Mouse (Mus musculus) lung, embryonic 15.5 days (tissue): ENCODE results near the gene Gas7. TPM values are rescaled to one million over a fixed set of nuclear protein-coding genes. Genes with fewer than 3 reads are reported as not detected.

Experiments
- ATAC-seq: fragments of 200-750 bp; cut with Nextera tagmentation; 2 replicates; pipeline ENCODE4 v1.8.0; 2017; ENCODE audit warnings: moderate number of reproducible peaks, borderline replicate concordance; ENCODE audit not compliant: low FRiP score, low TSS enrichment; ENCODE audit errors: extremely low read depth
- H3K27ac ChIP-seq: fragments of 300-500 bp; sonication (generic); 2 replicates; pipeline ENCODE4 v1.5.1; 2015; ENCODE audit warnings: moderate library complexity, mild to moderate bottlenecking, inconsistent platforms
- H3K27me3 ChIP-seq: fragments of 300-500 bp; sonication (generic); 2 replicates; pipeline ENCODE4 v1.6.1; 2015; ENCODE audit warnings: inconsistent platforms
- H3K36me3 ChIP-seq: fragments of 300-500 bp; sonication (generic); 2 replicates; pipeline ENCODE4 v1.6.1; 2015; ENCODE audit warnings: inconsistent platforms
- H3K4me1 ChIP-seq: fragments of 300-500 bp; sonication (generic); 2 replicates; pipeline ENCODE4 v1.6.1; 2015; ENCODE audit warnings: inconsistent platforms
- H3K4me2 ChIP-seq: fragments of 300-500 bp; sonication (generic); 2 replicates; pipeline ENCODE4 v1.6.1; 2015; ENCODE audit warnings: inconsistent platforms, mild to moderate bottlenecking, moderate library complexity
- H3K4me3 ChIP-seq: fragments of 300-500 bp; sonication (generic); 2 replicates; pipeline ENCODE4 v1.5.1; 2015; ENCODE audit warnings: mild to moderate bottlenecking, inconsistent platforms
- H3K9ac ChIP-seq: fragments of 300-500 bp; sonication (generic); 2 replicates; pipeline ENCODE4 v1.6.1; 2015; ENCODE audit warnings: inconsistent platforms
- H3K9me3 ChIP-seq: fragments of 300-500 bp; sonication (generic); 2 replicates; pipeline ENCODE4 v1.6.1; 2016; ENCODE audit warnings: inconsistent platforms
- WGBS: fragments of 180-500 bp; shearing (Covaris S2); methylation state at CpG from one replicate; pipeline ENCODE4 v1.1.7; 2015; 5-methylcytosine and 5-hydroxymethylcytosine counted together
- polyA plus RNA-seq: library from polyadenylated mRNA; unstranded; fragments of >200 nt; fragmentation: Nextera tagmentation; extraction: Ambion mirVana; gene quantifications from 2 replicates; pipeline ENCODE4 v1.2.1, GENCODE M21; 2015

Gene Gas7
- polyA plus RNA-seq, 1 experiment from 2014 or later: 11.7 TPM

DNA sequence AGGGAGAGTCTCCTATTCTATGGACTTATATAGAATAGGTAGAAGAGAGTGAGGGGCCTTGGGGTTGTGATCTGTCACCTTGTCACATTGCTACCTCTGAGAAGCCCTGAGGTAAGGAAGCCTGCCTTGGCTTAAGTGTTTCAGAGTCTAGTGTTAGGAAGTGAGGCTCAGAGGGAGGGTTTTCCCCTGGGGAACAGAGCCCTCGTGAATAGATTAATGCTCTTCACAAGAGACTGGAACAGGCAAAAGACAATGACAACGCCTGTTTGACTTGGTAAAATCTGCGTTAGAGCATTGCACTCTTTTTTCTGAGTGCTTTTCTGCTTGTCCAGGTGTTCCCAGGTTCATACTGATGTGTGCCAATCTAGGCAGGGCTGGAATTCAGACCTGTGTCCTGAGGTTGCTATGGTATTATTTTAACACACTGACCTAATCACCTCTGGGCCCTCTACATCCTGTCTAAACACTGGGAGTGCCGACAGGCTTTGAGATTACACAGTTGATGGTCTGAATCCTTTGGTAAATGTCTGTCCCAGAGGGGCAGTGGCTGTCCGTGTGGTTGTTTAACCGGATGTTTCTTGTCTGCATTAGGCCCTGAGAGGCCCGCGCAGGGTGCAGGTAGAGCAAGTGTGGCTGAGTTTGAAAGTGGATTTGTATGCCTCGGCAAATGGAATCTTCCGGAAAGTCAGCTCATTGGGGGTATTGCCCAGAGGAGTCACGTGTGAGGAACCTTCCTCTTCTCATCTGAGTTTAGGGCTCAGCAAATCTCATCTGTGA, 89.6 kb downstream of the Gas7 start:
- Histone ChIP-seq H3K9ac (no peak overlapping the region), H3K4me2 (no peak overlapping the region), H3K4me3 (no peak overlapping the region), H3K27me3 (no peaks in the 10 kb centered on the region), H3K27ac (peak overlapping the region; percentile 34; the same call in 1 of the 2 replicates), H3K4me1 (peaks cover 21% of the 10 kb centered on the region), H3K9me3 (no peaks in the 10 kb centered on the region), H3K36me3 (no peaks in the 10 kb centered on the region)
- WGBS: 19% methylated on average over 11 of the region's 11 CpGs
- ATAC-seq: peak; percentile 46; the same call in 1 of the 2 replicates

DNA sequence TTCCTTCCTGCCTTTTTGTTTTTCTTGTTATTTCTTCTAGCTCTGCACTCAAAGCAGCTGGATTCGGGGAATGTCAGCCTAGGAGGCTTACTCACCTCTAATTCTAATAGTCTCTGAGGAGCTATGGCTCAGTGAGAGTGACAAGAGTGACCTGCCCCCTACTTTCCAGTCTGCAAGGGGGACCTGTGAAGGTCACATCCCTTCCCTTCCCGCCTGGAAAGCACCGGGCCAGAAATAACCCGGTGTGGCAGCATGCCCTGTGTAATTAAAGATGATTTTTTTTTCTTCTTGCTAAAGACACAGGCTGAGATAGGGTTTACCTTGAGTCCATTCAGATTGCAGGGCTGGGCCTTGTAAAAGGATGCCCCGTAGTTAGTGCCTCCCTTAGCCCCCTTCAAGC, 91.3 kb downstream of the Gas7 start:
- no peak for ATAC-seq
- no peaks in the 10 kb centered on the region for H3K9me3 ChIP-seq
- no peak overlapping the region for H3K4me3 ChIP-seq
- no peaks in the 10 kb centered on the region for H3K27me3 ChIP-seq
- 29% methylated on average over 5 of the region's 5 CpGs for WGBS
- H3K9ac ChIP-seq: no peak overlapping the region
- H3K4me1 ChIP-seq: peaks cover 24% of the 10 kb centered on the region
- H3K4me2 ChIP-seq: no peak overlapping the region
- no peaks in the 10 kb centered on the region for H3K36me3 ChIP-seq
- no peak overlapping the region for H3K27ac ChIP-seq

DNA sequence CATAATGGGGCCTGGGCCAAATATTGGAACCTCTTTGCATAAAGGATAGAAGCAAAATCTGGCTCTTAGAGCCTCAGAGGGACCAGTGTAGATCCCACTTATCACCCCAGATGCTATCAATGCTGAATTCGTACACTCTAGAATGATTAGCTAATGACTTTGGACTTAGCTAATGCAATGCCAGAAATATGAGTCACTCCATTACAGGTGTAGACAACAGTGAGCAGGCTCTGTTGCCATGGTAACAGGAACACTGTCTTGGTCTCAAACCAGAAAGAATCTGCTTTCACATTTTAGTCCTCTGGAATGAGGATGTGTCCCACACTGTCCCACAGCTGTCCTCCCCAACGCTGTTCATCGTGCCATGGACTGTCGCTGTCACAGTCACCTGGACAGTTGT, 94.1 kb downstream of the Gas7 start:
- Histone ChIP-seq H3K4me3 (no peak overlapping the region), H3K27me3 (no peaks in the 10 kb centered on the region), H3K9ac (no peak overlapping the region), H3K4me2 (no peak overlapping the region), H3K9me3 (no peaks in the 10 kb centered on the region), H3K27ac (no peak overlapping the region), H3K36me3 (no peaks in the 10 kb centered on the region), H3K4me1 (peaks cover 24% of the 10 kb centered on the region)
- ATAC-seq: peak; percentile 30; the same call in 1 of the 2 replicates
- WGBS: 50% methylated on average over 4 of the region's 4 CpGs

DNA sequence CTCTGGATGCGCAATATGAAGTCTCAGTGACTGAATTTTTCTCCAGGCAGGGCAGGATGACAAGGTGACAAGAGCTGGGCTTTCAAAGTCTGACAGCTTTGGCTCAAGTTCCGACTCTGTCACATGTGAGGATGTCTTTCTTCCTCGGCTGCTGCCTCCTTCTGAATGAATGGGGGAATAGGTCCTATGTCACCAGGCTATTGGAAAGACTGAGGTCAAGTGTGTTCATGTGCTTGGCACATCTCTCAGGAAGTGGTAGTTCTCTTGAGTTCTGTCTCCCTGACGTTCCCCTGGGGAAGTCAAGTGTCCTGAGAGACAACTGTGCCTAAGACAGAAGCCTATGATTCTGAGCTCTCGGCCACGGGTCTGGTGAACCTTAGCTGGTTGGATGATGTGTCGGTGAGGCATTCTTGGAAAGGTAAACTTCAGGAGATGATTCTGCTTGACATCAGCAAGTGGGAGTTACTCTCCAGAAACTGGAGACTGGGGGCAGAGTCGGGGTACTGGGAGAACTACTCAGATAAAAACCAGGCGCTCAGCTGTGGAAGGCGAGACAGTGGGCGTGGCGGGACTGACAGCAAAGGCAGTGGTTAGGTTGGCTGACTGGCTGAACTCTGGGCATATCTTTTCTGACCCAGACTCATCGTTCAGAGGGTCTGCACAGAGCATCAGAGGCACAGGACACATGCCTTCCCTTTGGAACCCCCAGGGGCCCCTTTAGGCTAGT, 94.7 kb downstream of the Gas7 start:
- H3K27me3 ChIP-seq: no peaks in the 10 kb centered on the region
- no peak overlapping the region for H3K9ac ChIP-seq
- H3K27ac ChIP-seq: no peak overlapping the region
- H3K4me1 ChIP-seq: peaks cover 19% of the 10 kb centered on the region
- no peak overlapping the region for H3K4me3 ChIP-seq
- no peaks in the 10 kb centered on the region for H3K9me3 ChIP-seq
- 48% methylated on average over 13 of the region's 13 CpGs for WGBS
- no peaks in the 10 kb centered on the region for H3K36me3 ChIP-seq
- no peak for ATAC-seq
- H3K4me2 ChIP-seq: no peak overlapping the region

DNA sequence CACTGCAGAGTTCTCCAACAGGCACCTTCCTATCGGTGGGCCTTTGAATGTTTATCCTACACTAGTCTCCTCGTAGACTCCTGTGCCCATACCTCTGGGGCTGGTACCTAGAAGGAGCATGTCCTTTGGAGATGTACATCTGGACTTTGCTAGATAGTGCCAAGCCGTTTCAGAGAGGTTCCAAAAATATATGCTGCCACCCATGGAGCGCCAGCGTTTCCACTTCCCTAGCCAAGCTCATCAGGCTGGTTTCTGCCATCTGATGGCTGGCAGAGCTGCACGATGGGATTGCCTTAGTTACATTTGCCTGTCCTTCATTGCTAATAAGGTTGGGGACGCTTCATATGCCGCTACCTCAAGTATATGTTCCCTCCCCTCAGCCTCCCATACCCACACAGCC, 97.2 kb downstream of the Gas7 start:
- 85% methylated on average over 8 of the region's 8 CpGs for WGBS
- ATAC-seq: no peak
- no peaks in the 10 kb centered on the region for H3K36me3 ChIP-seq
- H3K9me3 ChIP-seq: no peaks in the 10 kb centered on the region
- H3K4me3 ChIP-seq: no peak overlapping the region
- no peak overlapping the region for H3K27ac ChIP-seq
- peaks cover 11% of the 10 kb centered on the region for H3K4me1 ChIP-seq
- H3K27me3 ChIP-seq: no peaks in the 10 kb centered on the region
- no peak overlapping the region for H3K9ac ChIP-seq
- H3K4me2 ChIP-seq: no peak overlapping the region

DNA sequence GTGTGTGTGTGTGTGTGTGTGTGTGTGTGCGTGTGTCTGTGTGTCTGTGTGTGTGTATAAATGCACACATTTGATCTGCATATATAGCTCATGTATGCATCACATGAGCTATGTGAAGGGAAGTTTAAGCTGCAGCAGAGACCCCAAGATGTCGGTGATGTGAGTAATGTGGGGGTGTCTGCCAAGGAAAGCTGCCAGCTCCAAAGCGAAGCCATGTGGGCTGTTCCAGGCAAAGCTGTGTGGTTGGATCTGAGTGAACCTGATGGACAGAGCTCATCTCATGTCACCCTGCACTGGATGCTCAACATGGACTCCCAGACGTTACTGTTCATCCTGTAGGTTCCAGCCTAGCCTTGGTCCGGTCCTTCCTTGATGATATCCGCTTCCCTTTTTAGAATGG, 99.0 kb downstream of the Gas7 start:
- H3K9ac ChIP-seq: no peak overlapping the region
- no peak overlapping the region for H3K4me2 ChIP-seq
- no peaks in the 10 kb centered on the region for H3K9me3 ChIP-seq
- no peak for ATAC-seq
- peaks cover 15% of the 10 kb centered on the region for H3K4me1 ChIP-seq
- no peak overlapping the region for H3K27ac ChIP-seq
- H3K4me3 ChIP-seq: no peak overlapping the region
- no peaks in the 10 kb centered on the region for H3K27me3 ChIP-seq
- 77% methylated on average over 6 of the region's 6 CpGs for WGBS
- no peaks in the 10 kb centered on the region for H3K36me3 ChIP-seq

DNA sequence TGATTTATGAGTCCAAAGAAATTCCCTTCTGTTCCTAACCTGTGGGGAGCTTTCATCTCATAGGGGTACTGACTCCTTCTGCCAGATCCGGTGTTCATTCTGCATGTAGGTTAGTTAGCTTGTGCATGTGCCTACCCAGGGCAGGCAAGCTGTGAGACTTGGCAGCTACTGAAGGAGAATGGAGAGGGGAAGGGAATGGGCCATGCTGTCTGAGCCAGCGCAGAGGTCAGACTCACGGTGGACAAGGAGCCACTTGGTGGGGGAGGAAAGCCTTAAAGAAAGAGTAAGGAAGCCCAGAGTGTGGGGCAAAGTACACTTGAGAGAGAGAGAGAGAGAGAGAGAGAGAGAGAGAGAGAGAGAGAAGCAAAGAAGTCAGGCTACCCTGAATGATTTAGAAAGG, 101.1 kb downstream of the Gas7 start:
- no peaks in the 10 kb centered on the region for H3K27me3 ChIP-seq
- H3K4me2 ChIP-seq: no peak overlapping the region
- no peak overlapping the region for H3K27ac ChIP-seq
- WGBS: 55% methylated on average over 3 of the region's 3 CpGs
- no peaks in the 10 kb centered on the region for H3K9me3 ChIP-seq
- H3K9ac ChIP-seq: no peak overlapping the region
- H3K4me3 ChIP-seq: no peak overlapping the region
- H3K4me1 ChIP-seq: peaks cover 13% of the 10 kb centered on the region
- no peaks in the 10 kb centered on the region for H3K36me3 ChIP-seq
- ATAC-seq: no peak

DNA sequence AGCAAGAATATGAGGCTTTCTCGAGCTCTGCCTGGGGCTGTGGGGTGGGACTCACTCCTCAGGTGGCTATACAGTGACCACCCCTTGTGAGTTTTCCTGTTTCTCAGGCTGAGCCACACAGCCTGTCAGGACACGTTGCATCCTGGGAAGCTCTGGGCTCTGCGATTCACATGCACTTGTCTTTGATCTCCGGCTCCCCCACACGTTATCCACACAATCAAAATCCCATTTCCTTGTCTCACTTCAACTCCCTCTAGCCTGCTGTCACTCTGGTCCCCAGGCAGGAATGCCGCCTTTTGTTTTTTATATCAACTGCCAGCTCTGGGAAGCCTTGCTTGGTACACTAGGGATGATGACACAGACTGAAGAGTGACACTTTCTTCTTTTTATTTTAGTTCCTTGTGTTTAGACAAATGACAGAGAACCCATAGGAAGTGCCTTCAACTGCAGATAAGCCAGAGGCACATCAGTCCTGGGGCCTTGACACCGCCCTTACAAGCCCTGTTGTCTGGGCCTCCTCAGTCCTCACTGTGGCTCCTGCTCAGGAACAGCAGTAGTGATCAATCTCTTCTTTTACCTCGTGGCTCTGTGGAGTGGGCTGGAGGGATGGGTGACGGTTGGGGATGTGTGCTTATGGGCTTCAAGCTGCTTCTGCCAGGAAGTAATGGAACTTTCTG, 103.7 kb downstream of the Gas7 start:
- peak; percentile 58 for ATAC-seq

DNA sequence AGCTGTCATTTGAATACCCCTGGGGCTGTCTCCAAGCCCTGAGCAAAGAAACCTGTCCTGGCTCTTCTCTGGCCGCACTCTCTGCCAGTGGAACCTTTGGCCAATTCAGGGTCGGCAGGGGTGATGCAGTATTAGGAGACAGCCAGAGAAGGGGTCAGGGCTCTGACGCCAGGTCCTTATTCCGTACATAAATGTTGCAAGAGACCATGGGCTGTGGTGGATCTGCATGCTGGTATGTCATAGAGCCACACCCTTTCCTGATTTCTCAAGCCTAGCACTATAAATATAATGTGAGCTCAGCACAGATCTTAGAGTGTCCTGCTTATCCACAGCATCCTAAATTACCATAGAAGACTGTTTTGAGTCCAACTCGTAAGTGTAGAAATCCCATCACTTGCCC, 104.3 kb downstream of the Gas7 start:
- H3K36me3 ChIP-seq: no peaks in the 10 kb centered on the region
- H3K27ac ChIP-seq: peak overlapping the region; percentile 73
- ATAC-seq: no peak
- no peak overlapping the region for H3K4me2 ChIP-seq
- no peaks in the 10 kb centered on the region for H3K9me3 ChIP-seq
- 73% methylated on average over 5 of the region's 5 CpGs for WGBS
- H3K4me3 ChIP-seq: no peak overlapping the region
- H3K9ac ChIP-seq: no peak overlapping the region
- peaks cover 13% of the 10 kb centered on the region for H3K4me1 ChIP-seq
- H3K27me3 ChIP-seq: no peaks in the 10 kb centered on the region

More for the DNA sequence above, 103.7 kb downstream of the Gas7 start:
- Histone ChIP-seq H3K4me2 (no peak overlapping the region), H3K36me3 (no peaks in the 10 kb centered on the region), H3K9ac (no peak overlapping the region), H3K27ac (peak overlapping the region; percentile 73), H3K4me3 (no peak overlapping the region), H3K27me3 (no peaks in the 10 kb centered on the region), H3K4me1 (peaks cover 13% of the 10 kb centered on the region), H3K9me3 (no peaks in the 10 kb centered on the region)
- 14% methylated on average over 9 of the region's 9 CpGs for WGBS

DNA sequence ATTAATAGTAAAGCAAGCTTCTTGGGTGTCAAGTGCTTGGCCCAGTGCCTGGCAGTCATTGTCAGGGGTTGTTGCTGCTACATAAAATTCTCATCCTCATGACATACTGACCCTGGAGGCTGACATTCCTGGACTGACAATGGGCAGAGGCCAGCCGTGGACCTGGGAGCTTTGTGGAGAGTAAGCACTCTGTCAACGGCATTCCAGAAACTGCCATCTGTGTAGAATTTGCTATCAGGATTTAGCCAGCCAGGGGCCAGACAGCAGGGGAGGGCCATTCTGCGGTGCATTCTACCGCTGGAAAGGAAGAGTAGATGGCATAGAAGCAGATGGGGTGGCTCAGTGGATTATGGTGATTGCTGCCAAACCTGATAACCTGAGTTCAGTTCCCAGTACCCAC, 106.4 kb downstream of the Gas7 start:
- Histone ChIP-seq H3K27ac (no peak overlapping the region), H3K27me3 (no peaks in the 10 kb centered on the region), H3K4me1 (peaks cover 13% of the 10 kb centered on the region), H3K4me3 (no peak overlapping the region), H3K36me3 (no peaks in the 10 kb centered on the region), H3K9ac (no peak overlapping the region), H3K9me3 (no peaks in the 10 kb centered on the region), H3K4me2 (no peak overlapping the region)
- ATAC-seq: no peak
- 31% methylated on average over 4 of the region's 4 CpGs for WGBS

DNA sequence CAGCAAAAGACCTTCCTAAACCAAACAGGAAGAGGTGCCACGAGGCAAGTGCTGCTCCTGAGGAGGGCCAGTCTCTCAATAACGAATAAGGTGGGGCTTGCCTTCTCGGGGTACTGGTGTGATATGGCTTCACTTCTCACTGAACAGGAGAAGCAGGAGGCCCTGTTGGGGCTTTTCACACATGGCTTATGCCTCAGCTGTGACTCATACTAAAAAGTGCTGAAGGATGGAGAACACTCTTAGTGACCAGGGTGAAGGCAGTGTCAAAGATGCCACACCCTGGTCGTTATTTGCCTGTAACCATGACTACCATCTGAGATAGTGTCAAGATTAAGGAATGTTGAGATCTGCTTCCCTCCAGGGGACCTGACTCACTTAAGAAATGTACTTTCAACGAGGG, 107.9 kb downstream of the Gas7 start:
- no peak for ATAC-seq
- Histone ChIP-seq H3K27me3 (no peaks in the 10 kb centered on the region), H3K27ac (no peak overlapping the region), H3K9me3 (no peaks in the 10 kb centered on the region), H3K9ac (no peak overlapping the region), H3K36me3 (no peaks in the 10 kb centered on the region), H3K4me3 (no peak overlapping the region), H3K4me2 (no peak overlapping the region), H3K4me1 (peaks cover 13% of the 10 kb centered on the region)
- 21% methylated on average over 5 of the region's 5 CpGs for WGBS
